Mouse (Mus musculus) ZHBTc4 (cell line): ENCODE results near the gene Has1.

ENCODE experiments used
- DNase-seq: peaks from one replicate; pipeline ENCODE4 v3.0.0-alpha.2; 2011; ENCODE audit warnings: low read depth, low spot score

Gene Has1

GRCm38 (mm10) chr17:17855064-17855838 is at the start of gene Has1:
Gene Has1, minus strand, starts transcription at chr17:17855205.
- DNase-seq: no peak

- DNase-seq: no peak
Measured at GRCm38 (mm10) chr17:17900768-17901167, 45.8 kb upstream of the Has1 start.

- peak; percentile 27 for DNase-seq
Measured at GRCm38 (mm10) chr17:17899268-17899667, 44.3 kb upstream of the Has1 start.

GRCm38 (mm10) chr17:17896039-17896438 is 41.0 kb upstream of the Has1 start:
- peak; percentile 62 for DNase-seq

GRCm38 (mm10) chr17:17889732-17890425 is 34.9 kb upstream of the Has1 start:
- no peak for DNase-seq

GRCm38 (mm10) chr17:17887774-17888248 is 32.8 kb upstream of the Has1 start, which contains the start of the genes Fpr2 and Fpr3:
Gene Fpr2, plus strand, starts transcription at chr17:17887824.
Gene Fpr3, plus strand, starts transcription at chr17:17887852.
- no peak for DNase-seq

- no peak for DNase-seq
Measured at GRCm38 (mm10) chr17:17883840-17884239, 28.8 kb upstream of the Has1 start, which contains the start of gene Fpr1. Gene Fpr1, minus strand, starts transcription at chr17:17883940.

GRCm38 (mm10) chr17:17882672-17883071 is 27.7 kb upstream of the Has1 start:
- DNase-seq: no peak

GRCm38 (mm10) chr17:17879347-17879746 is 24.3 kb upstream of the Has1 start:
- no peak for DNase-seq

- DNase-seq: no peak
Measured at GRCm38 (mm10) chr17:17871697-17872096, 16.7 kb upstream of the Has1 start.

GRCm38 (mm10) chr17:17870892-17871550 is 16.0 kb upstream of the Has1 start:
- no peak for DNase-seq

- DNase-seq: no peak
Measured at GRCm38 (mm10) chr17:17866801-17867469, 11.9 kb upstream of the Has1 start.

- DNase-seq: no peak
Measured at GRCm38 (mm10) chr17:17865168-17865567, 10.2 kb upstream of the Has1 start.

GRCm38 (mm10) chr17:17862360-17862759 is 7.4 kb upstream of the Has1 start:
- DNase-seq: no peak

- DNase-seq: no peak
Measured at GRCm38 (mm10) chr17:17860110-17860509, 5.1 kb upstream of the Has1 start.

GRCm38 (mm10) chr17:17857446-17857845 is 2.4 kb upstream of the Has1 start:
- no peak for DNase-seq

GRCm38 (mm10) chr17:17856612-17857011 is 1.6 kb upstream of the Has1 start:
- no peak for DNase-seq

- DNase-seq: peak; percentile 62
Measured at GRCm38 (mm10) chr17:17849906-17850712, 4.9 kb downstream of the Has1 start.

GRCm38 (mm10) chr17:17848988-17849387 is 6.0 kb downstream of the Has1 start:
- no peak for DNase-seq

- DNase-seq: peak; percentile 38
Measured at GRCm38 (mm10) chr17:17845187-17846027, 9.6 kb downstream of the Has1 start.
